Mouse (Mus musculus): Measurements from ENCODE around the gene Nckap5.

DNA sequence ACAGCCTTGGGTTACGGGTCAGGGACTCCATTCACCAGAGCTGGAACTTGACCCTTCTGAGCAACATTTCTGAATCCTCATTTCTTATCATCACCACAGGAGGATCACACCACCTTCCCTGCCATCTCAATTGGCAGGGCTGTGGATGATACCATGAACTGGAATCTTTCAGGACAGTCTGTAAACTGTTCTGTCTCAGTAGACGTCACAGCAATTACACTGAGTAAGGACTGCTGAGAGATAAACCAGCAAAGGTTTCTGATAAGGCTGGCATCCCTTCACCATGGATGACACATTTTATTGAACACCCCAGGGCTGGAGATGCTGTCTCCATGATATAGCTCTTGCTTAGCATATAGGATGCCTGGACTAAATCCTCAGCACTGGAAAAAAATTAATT is 178.5 kb downstream of the Nckap5 start:
- no peak for TF ChIP-seq GATA1 (IDR thresholded peaks at IDR 0.05; ENCODE audit: borderline replicate concordance, low read length)
- no peak for TF ChIP-seq FLI1 (IDR thresholded peaks at IDR 0.05; ENCODE audit: low read length)

Data from megakaryocyte, embryonic 14.5 days (primary cell).